Mouse (Mus musculus): Measurements from ENCODE around the gene Lrrc1. TPM values are rescaled to one million over a fixed set of nuclear protein-coding genes. Genes with fewer than 3 reads are reported as not detected.

Gene Lrrc1
- polyA plus RNA-seq, 1 experiment from 2014 or later = 14.9 TPM

GRCm38 (mm10) chr9:77502548-77503438 is 41.9 kb downstream of the Lrrc1 start:
- Histone ChIP-seq H3K4me2 (replicated peaks; ENCODE audit: low read depth) (no peak overlapping the region), H3K4me1 (replicated peaks; ENCODE audit: control insufficient read depth, insufficient read depth) (no peaks in the 10 kb centered on the region; the same call in 1 of the 2 replicates), H3K9ac (ENCODE audit: low read length) (no peak overlapping the region), H3K9me3 (ENCODE audit: control insufficient read depth, low read length) (no peaks in the 10 kb centered on the region), H3K27me3 (ENCODE audit: control insufficient read depth, insufficient read depth, low read length) (no peaks in the 10 kb centered on the region), H3K27ac (replicated peaks) (no peak overlapping the region), H3K4me3 (ENCODE audit: low read depth, low read length) (no peak overlapping the region), H3K36me3 (ENCODE audit: control insufficient read depth, insufficient read depth, low read length) (no peaks in the 10 kb centered on the region)
- WGBS = 53% methylated on average over 14 of the region's 14 CpGs
- ATAC-seq (ENCODE audit: low FRiP score, low TSS enrichment) (no peak), DNase-seq (ENCODE audit: low spot score) (no peak)
- TF ChIP-seq EP300 (optimal IDR thresholded peaks at IDR 0.05) = no peak
- TF ChIP-seq CTCF (IDR thresholded peaks at IDR 0.05; ENCODE audit: low read depth) = no peak

- Histone ChIP-seq H3K4me3 (ENCODE audit: low read depth, low read length) (no peak overlapping the region), H3K27ac (replicated peaks) (no peak overlapping the region), H3K4me1 (replicated peaks; ENCODE audit: control insufficient read depth, insufficient read depth) (no peaks in the 10 kb centered on the region; the same call in 1 of the 2 replicates), H3K9me3 (ENCODE audit: control insufficient read depth, low read length) (no peaks in the 10 kb centered on the region), H3K9ac (ENCODE audit: low read length) (no peak overlapping the region), H3K4me2 (replicated peaks; ENCODE audit: low read depth) (no peak overlapping the region), H3K27me3 (ENCODE audit: control insufficient read depth, insufficient read depth, low read length) (no peaks in the 10 kb centered on the region), H3K36me3 (ENCODE audit: control insufficient read depth, insufficient read depth, low read length) (no peaks in the 10 kb centered on the region)
- DNase-seq (ENCODE audit: low spot score) (no peak), ATAC-seq (ENCODE audit: low FRiP score, low TSS enrichment) (no peak)
- TF ChIP-seq CTCF (IDR thresholded peaks at IDR 0.05; ENCODE audit: low read depth) (no peak), EP300 (optimal IDR thresholded peaks at IDR 0.05) (no peak)
- WGBS = 71% methylated on average over 6 of the region's 6 CpGs
Observed at GRCm38 (mm10) chr9:77502171-77502547, 42.5 kb downstream of the Lrrc1 start.

DNA sequence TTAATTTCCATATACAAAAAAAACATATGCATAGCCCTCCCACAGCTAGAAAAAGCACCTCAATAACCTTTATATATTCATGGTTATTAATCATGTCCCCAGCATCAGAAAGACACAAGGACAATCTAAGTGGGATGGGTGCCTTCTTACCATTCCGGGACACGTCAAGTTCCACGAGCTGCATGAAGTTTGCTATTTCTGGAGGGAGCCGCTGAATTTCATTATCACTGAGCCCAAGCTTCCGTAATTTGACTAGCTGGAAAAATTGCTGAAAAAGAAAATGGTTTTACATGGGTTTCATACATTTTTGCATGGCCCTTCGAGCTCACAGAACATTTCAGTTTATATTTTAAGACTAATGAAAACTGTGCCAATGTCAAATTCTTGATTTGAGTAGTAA is 45.6 kb downstream of the Lrrc1 start:
- no peaks in the 10 kb centered on the region; the same call in 1 of the 2 replicates for H3K4me1 ChIP-seq (replicated peaks; ENCODE audit: control insufficient read depth, insufficient read depth)
- H3K4me2 ChIP-seq (replicated peaks; ENCODE audit: low read depth) = no peak overlapping the region
- TF ChIP-seq EP300 (optimal IDR thresholded peaks at IDR 0.05) (no peak), CTCF (IDR thresholded peaks at IDR 0.05; ENCODE audit: low read depth) (no peak)
- no peaks in the 10 kb centered on the region for H3K36me3 ChIP-seq (ENCODE audit: control insufficient read depth, insufficient read depth, low read length)
- H3K27ac ChIP-seq (replicated peaks) = no peak overlapping the region
- no peak overlapping the region for H3K9ac ChIP-seq (ENCODE audit: low read length)
- no peaks in the 10 kb centered on the region for H3K9me3 ChIP-seq (ENCODE audit: control insufficient read depth, low read length)
- 87% methylated on average over 6 of the region's 6 CpGs for WGBS
- H3K27me3 ChIP-seq (ENCODE audit: control insufficient read depth, insufficient read depth, low read length) = no peaks in the 10 kb centered on the region
- DNase-seq (ENCODE audit: low spot score) (no peak), ATAC-seq (ENCODE audit: low FRiP score, low TSS enrichment) (no peak)
- no peak overlapping the region for H3K4me3 ChIP-seq (ENCODE audit: low read depth, low read length)

DNA sequence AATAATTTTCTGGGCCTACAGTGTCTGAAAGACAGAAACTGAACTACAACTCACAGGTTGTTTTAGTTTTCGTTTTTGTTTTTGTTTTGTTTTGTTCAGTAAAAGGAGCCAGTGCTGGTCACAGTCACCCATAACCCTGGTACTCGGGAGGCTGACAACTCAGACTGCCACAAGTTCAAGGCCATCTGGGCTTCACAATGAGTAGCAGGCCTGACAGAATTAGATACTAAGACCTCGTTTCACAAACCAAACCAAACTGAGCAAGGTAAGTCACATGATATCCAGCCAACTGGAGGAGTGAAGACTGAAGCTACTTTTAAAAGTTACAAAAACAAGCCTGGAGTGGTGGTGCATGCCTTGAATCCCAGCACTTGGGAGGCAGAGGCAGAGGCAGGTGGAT is 46.3 kb downstream of the Lrrc1 start:
- Histone ChIP-seq H3K4me3 (ENCODE audit: low read depth, low read length) (no peak overlapping the region), H3K4me2 (replicated peaks; ENCODE audit: low read depth) (no peak overlapping the region), H3K27me3 (ENCODE audit: control insufficient read depth, insufficient read depth, low read length) (no peaks in the 10 kb centered on the region), H3K9me3 (ENCODE audit: control insufficient read depth, low read length) (no peaks in the 10 kb centered on the region), H3K36me3 (ENCODE audit: control insufficient read depth, insufficient read depth, low read length) (no peaks in the 10 kb centered on the region), H3K9ac (ENCODE audit: low read length) (no peak overlapping the region), H3K4me1 (replicated peaks; ENCODE audit: control insufficient read depth, insufficient read depth) (no peaks in the 10 kb centered on the region; the same call in 1 of the 2 replicates), H3K27ac (replicated peaks) (no peak overlapping the region)
- WGBS = 85% methylated on average over 3 of the region's 3 CpGs
- ATAC-seq (ENCODE audit: low FRiP score, low TSS enrichment) (no peak), DNase-seq (ENCODE audit: low spot score) (no peak)
- TF ChIP-seq CTCF (IDR thresholded peaks at IDR 0.05; ENCODE audit: low read depth) (no peak), EP300 (optimal IDR thresholded peaks at IDR 0.05) (no peak)

DNA sequence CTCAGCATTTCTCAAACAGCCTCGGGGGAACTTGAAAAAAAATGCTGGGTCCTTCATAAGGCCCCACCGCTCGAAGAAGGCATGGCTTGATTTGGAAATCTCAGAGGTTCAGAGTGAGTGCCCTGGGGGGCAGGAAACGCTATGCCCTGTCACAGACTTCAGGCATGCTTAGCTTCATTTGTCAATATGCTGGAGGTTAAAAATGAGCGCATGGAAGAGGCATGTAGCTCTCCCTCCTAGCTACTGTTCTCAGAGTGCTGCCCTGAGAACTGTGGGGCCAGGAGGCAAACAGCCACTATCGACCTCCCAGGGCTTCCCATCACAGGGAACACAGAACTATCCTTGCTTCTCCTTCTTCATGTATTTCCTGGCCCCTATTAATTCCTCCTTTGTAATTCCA is 47.5 kb downstream of the Lrrc1 start:
- Histone ChIP-seq H3K9ac (ENCODE audit: low read length) (no peak overlapping the region), H3K4me2 (replicated peaks; ENCODE audit: low read depth) (no peak overlapping the region), H3K27ac (replicated peaks) (no peak overlapping the region), H3K9me3 (ENCODE audit: control insufficient read depth, low read length) (no peaks in the 10 kb centered on the region), H3K4me3 (ENCODE audit: low read depth, low read length) (no peak overlapping the region), H3K27me3 (ENCODE audit: control insufficient read depth, insufficient read depth, low read length) (no peaks in the 10 kb centered on the region), H3K36me3 (ENCODE audit: control insufficient read depth, insufficient read depth, low read length) (no peaks in the 10 kb centered on the region), H3K4me1 (replicated peaks; ENCODE audit: control insufficient read depth, insufficient read depth) (no peaks in the 10 kb centered on the region)
- DNase-seq (ENCODE audit: low spot score) (no peak), ATAC-seq (ENCODE audit: low FRiP score, low TSS enrichment) (no peak)
- TF ChIP-seq EP300 (optimal IDR thresholded peaks at IDR 0.05) (no peak), CTCF (IDR thresholded peaks at IDR 0.05; ENCODE audit: low read depth) (no peak)
- 62% methylated on average over 6 of the region's 6 CpGs for WGBS

GRCm38 (mm10) chr9:77496540-77497062 is 48.1 kb downstream of the Lrrc1 start:
- no peak overlapping the region for H3K9ac ChIP-seq (ENCODE audit: low read length)
- TF ChIP-seq EP300 (optimal IDR thresholded peaks at IDR 0.05) (no peak), CTCF (IDR thresholded peaks at IDR 0.05; ENCODE audit: low read depth) (no peak)
- DNase-seq (ENCODE audit: low spot score) (no peak), ATAC-seq (ENCODE audit: low FRiP score, low TSS enrichment) (no peak)
- no peak overlapping the region for H3K4me2 ChIP-seq (replicated peaks; ENCODE audit: low read depth)
- no peaks in the 10 kb centered on the region for H3K36me3 ChIP-seq (ENCODE audit: control insufficient read depth, insufficient read depth, low read length)
- no peaks in the 10 kb centered on the region for H3K27me3 ChIP-seq (ENCODE audit: control insufficient read depth, insufficient read depth, low read length)
- H3K27ac ChIP-seq (replicated peaks) = no peak overlapping the region
- no peak overlapping the region for H3K4me3 ChIP-seq (ENCODE audit: low read depth, low read length)
- 51% methylated on average over 12 of the region's 12 CpGs for WGBS
- no peaks in the 10 kb centered on the region for H3K9me3 ChIP-seq (ENCODE audit: control insufficient read depth, low read length)
- no peaks in the 10 kb centered on the region for H3K4me1 ChIP-seq (replicated peaks; ENCODE audit: control insufficient read depth, insufficient read depth)

Data from stomach, postnatal 0 days (tissue).